Mouse (Mus musculus) NIH3T3 (cell line): ENCODE results near the gene Plekhm3.

Experiments used
- DNase-seq: peaks from one replicate; pipeline ENCODE4 v3.0.0-alpha.2; 2012; ENCODE audit warnings: low read depth

Gene Plekhm3

GRCm38 (mm10) chr1:64779415-64779814 is 177.2 kb downstream of the Plekhm3 start:
- no peak for DNase-seq

- DNase-seq = no peak
Measured at GRCm38 (mm10) chr1:64773305-64773704, 183.3 kb downstream of the Plekhm3 start.

- no peak for DNase-seq
Measured at GRCm38 (mm10) chr1:64770169-64770568, 186.5 kb downstream of the Plekhm3 start.

GRCm38 (mm10) chr1:64761646-64762045 is 195.0 kb downstream of the Plekhm3 start:
- DNase-seq = no peak

- no peak for DNase-seq
Measured at GRCm38 (mm10) chr1:64757766-64758165, 198.9 kb downstream of the Plekhm3 start.

GRCm38 (mm10) chr1:64757254-64757653 is 199.4 kb downstream of the Plekhm3 start:
- DNase-seq = peak; percentile 20

- no peak for DNase-seq
Measured at GRCm38 (mm10) chr1:64756640-64757030, 200.0 kb downstream of the Plekhm3 start.

- peak; percentile 66 for DNase-seq
Measured at GRCm38 (mm10) chr1:64755971-64756639, 200.5 kb downstream of the Plekhm3 start.

- no peak for DNase-seq
Measured at GRCm38 (mm10) chr1:64754658-64755057, 202.0 kb downstream of the Plekhm3 start.

GRCm38 (mm10) chr1:64753668-64754067 is 203.0 kb downstream of the Plekhm3 start:
- DNase-seq = no peak

GRCm38 (mm10) chr1:64753109-64753508 is 203.5 kb downstream of the Plekhm3 start:
- DNase-seq = peak; percentile 62

- DNase-seq = peak; percentile 39
Measured at GRCm38 (mm10) chr1:64744616-64745015, 212.0 kb downstream of the Plekhm3 start.

- no peak for DNase-seq
Measured at GRCm38 (mm10) chr1:64742741-64743408, 213.7 kb downstream of the Plekhm3 start.

- DNase-seq = peak; percentile 55
Measured at GRCm38 (mm10) chr1:64738661-64739082, 218.0 kb downstream of the Plekhm3 start.

GRCm38 (mm10) chr1:64738180-64738555 is 218.5 kb downstream of the Plekhm3 start:
- peak; percentile 25 for DNase-seq

GRCm38 (mm10) chr1:64737502-64738179 is 219.0 kb downstream of the Plekhm3 start, which contains the start of gene Fzd5:
Gene Fzd5 (minus strand): TSS chr1:64737751.
- DNase-seq = peak; percentile 98

GRCm38 (mm10) chr1:64736681-64737501 is 219.7 kb downstream of the Plekhm3 start:
- DNase-seq = peak; percentile 72
